Mouse (Mus musculus) heart, postnatal 25 days (tissue): ENCODE data around the gene Wdr64. TPM values are rescaled to one million over a fixed set of nuclear protein-coding genes. Genes with fewer than 3 reads are reported as not detected.

Experiments used
- DNase-seq: peaks from one replicate; pipeline ENCODE4 v3.0.0; 2022; ENCODE audit warnings: low spot score
- intact Hi-C: fragments of 180-260 bp; cut with DNase I; formaldehyde crosslinking; loops from one replicate; pipeline ENCODE4 v1.15.1; 2025
- total RNA-seq, 2 experiments: library from RNA; stranded (reverse); gene quantifications; 2 replicates each; pipeline ENCODE4 v1.2.3; 2021

Gene Wdr64
- total RNA-seq, 2 experiments from 2014 or later = not detected

GRCm38 (mm10) chr1:175708013-175708412, 9.6 kb downstream of the Wdr64 start:
- intact Hi-C loops = no loop called here
- no peak for DNase-seq

- DNase-seq = peak; percentile 40
- intact Hi-C loops = no loop called here
Observed at GRCm38 (mm10) chr1:175712338-175712909, 14.0 kb downstream of the Wdr64 start.

DNA sequence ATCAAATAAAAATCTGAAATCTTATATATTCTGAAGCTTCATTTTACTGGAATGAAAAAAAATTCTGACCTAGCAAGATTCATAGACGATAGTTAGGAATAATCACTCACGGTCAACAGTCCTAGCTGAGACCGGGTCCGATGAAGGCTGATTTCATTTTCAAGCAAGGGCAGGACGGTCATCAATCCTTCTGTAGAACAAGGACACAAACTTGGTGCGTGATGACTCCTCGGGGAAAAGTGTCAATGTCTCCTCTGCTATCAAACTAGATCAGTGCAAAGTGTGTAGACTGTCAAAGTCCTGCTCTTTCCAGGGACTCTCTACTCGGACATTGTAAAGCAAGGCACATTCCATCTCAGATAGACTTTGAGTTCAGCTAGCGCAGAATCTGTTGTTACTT, 18.4 kb downstream of the Wdr64 start:
- no peak for DNase-seq
- intact Hi-C loops = no loop called here

DNA sequence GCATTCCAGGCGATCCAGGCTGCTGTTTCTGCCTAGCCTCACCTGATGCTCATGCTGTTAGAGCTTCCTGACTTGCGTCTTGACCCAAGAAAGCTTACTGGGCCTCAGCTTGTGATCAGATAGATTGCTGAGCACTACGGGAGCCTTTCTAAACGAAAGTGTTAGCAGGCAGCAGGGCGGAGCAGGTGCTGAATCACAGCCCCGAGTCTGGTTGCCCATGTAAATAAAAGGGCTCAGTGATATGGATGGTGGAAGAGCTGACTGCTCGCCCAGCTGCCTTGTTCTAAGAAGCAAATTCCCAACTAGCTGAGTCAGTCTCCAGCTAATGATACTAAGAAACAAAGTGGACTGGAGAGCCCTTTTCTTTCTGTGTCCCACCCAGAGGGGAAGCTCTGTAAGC, 27.4 kb downstream of the Wdr64 start:
- DNase-seq = no peak
- intact Hi-C loops = no loop called here

DNA sequence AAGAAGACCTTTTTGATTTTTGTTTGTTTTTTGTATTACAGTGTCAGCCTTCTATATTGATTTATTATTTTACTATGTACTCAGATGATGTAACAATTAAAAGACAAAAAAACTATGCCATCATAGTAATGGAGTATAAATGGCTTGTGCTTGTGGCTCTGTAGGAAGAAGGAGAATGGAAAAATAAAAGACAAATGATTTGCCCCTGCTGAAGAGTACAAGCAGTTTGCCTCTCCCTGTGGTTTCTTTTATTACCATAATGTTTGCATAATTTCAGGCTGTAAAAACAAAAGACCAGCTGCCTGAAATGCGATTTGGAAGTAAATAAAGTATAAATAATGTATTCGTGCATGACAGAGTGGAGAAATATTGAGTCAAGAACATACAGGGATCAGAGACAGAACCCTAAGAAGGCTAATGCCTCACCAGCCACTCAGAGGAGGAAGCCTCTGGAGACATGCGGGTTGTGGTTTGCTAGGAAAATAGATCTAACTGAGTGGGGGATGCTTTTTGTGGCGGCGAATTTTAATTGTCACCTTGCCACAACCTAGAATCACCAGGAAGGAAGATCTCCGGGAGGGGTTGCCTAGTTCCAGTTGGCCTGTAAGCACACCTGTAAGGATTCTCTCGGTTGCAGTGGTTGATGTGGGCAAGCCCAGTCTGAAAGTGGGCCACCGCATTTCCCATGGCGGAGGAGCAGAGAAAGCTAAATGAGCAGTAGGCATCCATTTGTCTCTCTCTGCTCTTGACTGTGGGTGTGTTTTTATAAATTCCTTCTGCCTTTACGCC, 56.4 kb downstream of the Wdr64 start:
- no peak for DNase-seq
- intact Hi-C loops = no loop called here

DNA sequence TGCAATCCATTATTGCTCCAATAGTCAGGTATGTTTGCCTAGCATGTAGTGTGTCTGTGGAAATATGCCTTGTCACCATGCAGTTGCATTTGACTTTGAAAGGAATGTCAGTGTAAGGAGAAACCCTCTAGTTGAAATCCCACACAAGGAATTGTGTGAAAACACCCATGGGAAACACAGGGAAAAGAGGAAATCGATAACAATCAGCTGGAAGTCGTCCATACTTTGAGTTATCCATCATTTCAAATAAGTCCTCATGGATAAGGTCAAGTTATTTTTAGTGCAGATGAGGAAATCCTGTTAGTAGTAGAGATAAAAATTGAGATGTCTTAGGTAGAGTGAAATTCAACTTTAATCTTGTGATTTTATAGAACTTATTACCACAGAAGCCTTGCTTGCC, 96.3 kb downstream of the Wdr64 start:
- intact Hi-C loops = no loop called here
- no peak for DNase-seq

DNA sequence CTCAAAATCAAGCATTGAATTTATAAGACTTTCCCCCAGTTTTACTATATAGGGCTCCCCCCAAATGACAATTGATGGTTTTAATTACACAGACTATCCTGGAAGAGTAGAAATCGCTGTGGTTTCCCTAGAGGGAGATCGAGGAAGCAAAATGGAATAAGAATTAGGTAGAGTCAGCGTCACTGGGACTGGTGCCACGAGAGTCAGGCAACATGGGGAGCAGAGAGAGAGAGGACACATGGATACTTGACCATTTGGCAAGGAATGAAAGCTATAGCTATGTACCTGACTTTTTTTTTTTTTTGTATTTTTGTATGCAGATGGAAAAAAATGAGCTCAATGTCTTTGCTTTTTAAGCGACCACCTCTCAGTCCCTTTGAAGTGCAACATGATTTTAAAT, 110.0 kb downstream of the Wdr64 start:
- intact Hi-C loops = no loop called here
- no peak for DNase-seq

DNA sequence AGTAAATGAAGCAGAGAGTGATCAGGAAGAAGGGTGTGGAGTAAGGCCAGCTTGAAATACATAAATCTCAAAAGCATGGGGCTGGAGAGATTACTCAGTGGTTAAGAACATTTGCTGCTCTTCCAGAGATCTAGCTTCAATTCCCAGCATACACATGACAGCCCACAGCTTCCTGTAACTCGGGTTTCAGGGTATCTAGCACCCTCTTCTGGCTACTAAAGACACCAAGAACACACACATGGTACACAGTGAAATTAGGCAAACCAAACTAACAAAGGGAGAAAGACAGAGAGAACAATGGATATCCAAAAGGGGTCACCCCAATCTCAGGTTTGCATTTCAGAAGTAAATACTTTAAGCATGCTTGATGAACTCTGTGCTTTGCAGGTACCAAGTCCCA, 113.2 kb downstream of the Wdr64 start:
- intact Hi-C loops = no loop called here
- no peak for DNase-seq

DNA sequence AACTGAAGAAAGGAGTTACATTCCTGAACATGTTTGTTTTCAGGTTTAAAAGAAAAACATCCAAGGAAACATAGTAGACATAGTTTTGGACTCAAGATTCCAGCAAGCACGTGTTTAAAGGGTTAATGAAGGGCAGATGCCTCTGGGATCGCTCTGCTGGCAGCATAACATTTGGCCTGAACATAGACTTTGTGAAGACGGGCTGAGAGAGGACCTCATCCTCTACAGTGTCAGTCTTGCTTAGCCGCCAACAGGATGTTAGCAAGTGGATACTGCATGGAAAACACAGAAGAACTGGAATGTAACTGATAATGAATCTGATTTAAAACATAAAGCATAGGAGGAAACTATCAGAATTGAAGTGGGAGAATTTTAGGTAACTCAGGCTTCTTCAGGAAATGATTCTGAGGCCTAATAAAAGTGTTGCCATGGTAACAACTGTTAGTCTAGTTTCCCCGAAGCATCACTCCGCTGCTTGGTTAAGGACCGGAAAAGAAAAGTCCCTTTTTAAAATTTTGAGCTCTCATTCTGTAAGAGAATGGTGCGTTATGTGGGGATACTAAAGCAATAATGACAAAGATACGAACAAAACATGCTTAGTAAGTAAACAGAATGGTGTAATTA, 125.5 kb downstream of the Wdr64 start:
- DNase-seq = no peak
- intact Hi-C loops = no loop called here

DNA sequence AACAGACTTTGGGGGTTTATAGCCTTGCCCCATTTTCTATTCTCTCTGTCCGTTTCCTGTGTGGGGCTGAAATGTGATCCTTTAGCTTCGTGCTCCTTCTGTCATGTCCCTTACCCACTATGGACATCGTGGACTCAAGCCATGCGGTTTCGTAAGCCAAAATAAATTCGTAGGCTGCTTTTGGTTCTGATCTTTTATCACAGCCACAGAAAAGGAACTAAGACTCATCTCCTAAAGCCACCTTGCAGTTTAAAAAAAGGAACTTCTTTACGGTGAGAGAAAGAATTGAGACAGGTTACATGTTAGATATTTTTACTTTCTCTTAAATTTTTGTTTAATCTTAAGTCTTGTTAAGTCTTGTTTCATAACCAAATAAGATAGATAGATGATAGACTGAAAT, 130.1 kb downstream of the Wdr64 start:
- intact Hi-C loops = no loop called here
- no peak for DNase-seq

GRCm38 (mm10) chr1:175829220-175829619, 130.8 kb downstream of the Wdr64 start:
- intact Hi-C loops = no loop called here
- DNase-seq = no peak

DNA sequence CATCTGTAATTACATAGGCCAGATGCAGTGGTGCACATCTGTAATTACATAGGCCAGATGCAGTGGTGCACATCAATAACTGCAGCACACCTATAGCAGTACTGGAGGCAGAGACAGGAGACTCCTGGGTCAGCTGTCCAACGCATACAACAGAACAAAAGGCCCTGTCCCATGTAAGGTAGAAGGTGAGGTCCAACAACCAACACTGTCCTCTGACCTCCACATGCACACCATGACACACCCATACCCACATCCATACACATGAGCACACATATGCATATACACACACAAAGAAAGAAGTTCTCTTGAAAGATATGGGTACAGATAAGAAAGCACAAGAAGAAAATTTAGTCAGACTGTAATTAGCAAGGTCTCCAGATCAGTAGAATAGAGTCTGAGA, 157.1 kb downstream of the Wdr64 start:
- DNase-seq = no peak
- intact Hi-C loops = no loop called here

Other genes starting within 250 kb of the Wdr64 start
- gene Rgs7, start 206.1 kb upstream of the Wdr64 start, total RNA-seq = 1 to 10 TPM; 2.1 to 2.6 TPM
- gene Kmo, start 78.2 kb upstream of the Wdr64 start, total RNA-seq = under 1 TPM; 0.45 to 0.47 TPM
- gene Fh1, start 73.0 kb upstream of the Wdr64 start, total RNA-seq = 100 to 1,000 TPM; 615 to 625 TPM
- gene Opn3, start 5.8 kb upstream of the Wdr64 start, total RNA-seq = 1 to 10 TPM; 8.5 to 8.9 TPM
- 10 to 100 TPM; 10.9 to 13.6 TPM for gene Chml, start 5.7 kb upstream of the Wdr64 start, total RNA-seq
- gene Exo1, start 182.0 kb downstream of the Wdr64 start, total RNA-seq = under 1 TPM; 0.18 to 0.22 TPM
- not detected for gene Gm38100, start 221.7 kb downstream of the Wdr64 start, total RNA-seq